Mouse (Mus musculus) G1E (cell line): Measurements from ENCODE around the gene Tspan18.

Experiments used
- CTCF ChIP-seq: IDR thresholded peaks from 2 replicates; pipeline ENCODE4 v1.5.1; 2012; ENCODE audit warnings: low read depth, low read length, inconsistent platforms, mixed read lengths
- GATA1 ChIP-seq: IDR thresholded peaks from 2 replicates; pipeline ENCODE4 v1.6.1; 2012; ENCODE audit warnings: borderline replicate concordance, low read length, inconsistent platforms, mixed read lengths
- TAL1 ChIP-seq: conservative IDR thresholded peaks from 2 replicates; pipeline ENCODE4 v1.6.1; 2012; ENCODE audit warnings: low read depth, low read length, inconsistent platforms, mixed read lengths

DNA sequence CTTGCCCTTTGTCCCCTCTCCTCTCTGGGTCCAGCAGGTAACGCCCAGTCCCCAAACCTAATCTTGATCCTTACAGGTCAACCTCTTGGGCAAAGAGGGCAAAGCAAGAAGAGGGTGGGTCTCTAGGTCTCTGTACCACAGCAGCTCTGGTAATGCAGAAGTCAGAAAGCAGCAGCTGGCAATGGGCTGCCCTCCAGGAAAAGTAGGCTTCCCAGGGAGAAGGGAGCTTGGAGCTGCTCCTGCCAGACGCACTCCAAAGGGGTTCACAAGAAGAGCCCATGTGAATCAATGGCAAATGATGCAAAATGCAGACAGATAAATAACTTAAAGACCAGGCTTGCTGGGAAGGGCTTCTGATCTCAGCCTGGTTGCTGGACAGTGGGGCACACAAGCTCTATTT lies 30.6 kb upstream of the Tspan18 start:
- no peak for TF ChIP-seq CTCF
- no peak for TF ChIP-seq GATA1
- no peak for TF ChIP-seq TAL1
